In genomic region chr10:105368242-105368641, GRCm38 (mm10) we compare ENCODE assay signal across 27 mouse cellular contexts.
DNase-seq lines count a peak whose midpoint lies in the region; ATAC-seq lines count a peak whose summit lies in the region.
"Had no signal": no experiment of that assay in that cellular context is flagged by ENCODE, and none has a peak within 500 bp of the region (broad histone marks: within the 10 kb centered on the region; RNA-seq: fewer than 3 reads in every experiment).

No protein-coding gene starts in this region.

- H3K36me3 ChIP-seq in heart, embryonic 16.5 days (ENCODE audit: control insufficient read depth, insufficient read depth), result no peaks in the 10 kb centered on the region
- H3K36me3 ChIP-seq in liver, embryonic 13.5 days, result no peaks in the 10 kb centered on the region
- H3K36me3 ChIP-seq in intestine, embryonic 16.5 days (ENCODE audit: control insufficient read depth, insufficient read depth, low read length), result no peaks in the 10 kb centered on the region
- H3K36me3 ChIP-seq: forebrain, embryonic 15.5 days; hindbrain, embryonic 15.5 days; liver, embryonic 15.5 days; midbrain, embryonic 13.5 days had no signal

- DNase-seq in heart, adult 8-10 months (ENCODE audit: low spot score), result no peak
- DNase-seq in ovary, adult 18-20 months (ENCODE audit: low spot score), result peak; percentile 4
- DNase-seq in ovary, postnatal 10 days (ENCODE audit: low spot score), result no peak
- no peak for DNase-seq in liver, embryonic 13.5 days
- DNase-seq: adrenal gland, postnatal 25 days; cerebellum, adult 11-12 months; cerebellum, adult 9-11 months; embryo, embryonic 11 days; kidney, adult 18-20 months; lung, postnatal 4 days; thymus, postnatal 4 days had no signal

- peaks cover 6% of the 10 kb centered on the region; the same call in 1 of the 2 replicates for H3K4me1 ChIP-seq in heart, embryonic 16.5 days (ENCODE audit: control insufficient read depth, insufficient read depth, low read length)
- H3K4me1 ChIP-seq in liver, embryonic 13.5 days (replicated peaks), result peaks cover 5% of the 10 kb centered on the region; the same call in 1 of the 2 replicates
- H3K4me1 ChIP-seq in intestine, embryonic 16.5 days (ENCODE audit: control insufficient read depth, insufficient read depth, low read length), result no peaks in the 10 kb centered on the region
- H3K4me1 ChIP-seq: hindbrain, embryonic 10.5 days; limb, embryonic 12.5 days; liver, embryonic 15.5 days had no signal

- H3K4me2 ChIP-seq in heart, embryonic 16.5 days (ENCODE audit: low read depth, low read length), result no peak overlapping the region
- no peak overlapping the region for H3K4me2 ChIP-seq in liver, embryonic 13.5 days
- H3K4me2 ChIP-seq in intestine, embryonic 16.5 days (ENCODE audit: low read depth, low read length), result no peak overlapping the region
- H3K4me2 ChIP-seq: embryonic facial prominence, embryonic 12.5 days; forebrain, embryonic 15.5 days; hindbrain, embryonic 15.5 days; kidney, embryonic 15.5 days; limb, embryonic 12.5 days; liver, embryonic 15.5 days; midbrain, embryonic 13.5 days had no signal

- ATAC-seq in heart, embryonic 16.5 days (replicated peaks; ENCODE audit: extremely low read depth, insufficient read depth, low FRiP score), result peak; percentile 65
- peak; percentile 65; the same call in 1 of the 2 replicates for ATAC-seq in liver, embryonic 13.5 days (ENCODE audit: low read depth)
- no peak for ATAC-seq in frontal cortex, adult (ENCODE audit: low TSS enrichment)
- no peak for ATAC-seq in intestine, embryonic 16.5 days
- ATAC-seq: CD4-positive, CD25-positive, alpha-beta regulatory T cell, adult 4 months; forebrain, embryonic 15.5 days; inflammation-experienced regulatory T-cells, adult 6 months; midbrain, embryonic 13.5 days had no signal

- WGBS in heart, embryonic 16.5 days, result 64% methylated on average over 8 of the region's 8 CpGs
- WGBS in liver, embryonic 13.5 days (ENCODE audit: insufficient replicate concordance), result 64% methylated on average over 8 of the region's 8 CpGs
- 93% methylated on average over 8 of the region's 8 CpGs for WGBS in intestine, embryonic 16.5 days

- no peak overlapping the region for H3K9ac ChIP-seq in heart, embryonic 16.5 days (ENCODE audit: low read length)
- no peak overlapping the region for H3K9ac ChIP-seq in liver, embryonic 13.5 days
- H3K9ac ChIP-seq in intestine, embryonic 16.5 days (ENCODE audit: low read depth, low read length), result no peak overlapping the region
- H3K9ac ChIP-seq: embryonic facial prominence, embryonic 12.5 days; forebrain, embryonic 15.5 days; hindbrain, embryonic 15.5 days; kidney, embryonic 15.5 days; limb, embryonic 12.5 days; liver, embryonic 15.5 days; midbrain, embryonic 13.5 days had no signal

- H3K27ac ChIP-seq in heart, embryonic 16.5 days (ENCODE audit: low read length), result no peak overlapping the region
- no peak overlapping the region for H3K27ac ChIP-seq in liver, embryonic 13.5 days
- no peak overlapping the region for H3K27ac ChIP-seq in intestine, embryonic 16.5 days (ENCODE audit: low read length)
- H3K27ac ChIP-seq: embryonic facial prominence, embryonic 12.5 days; forebrain, embryonic 15.5 days; hindbrain, embryonic 10.5 days; hindbrain, embryonic 15.5 days; kidney, embryonic 15.5 days; layer of hippocampus, adult 2 months; left cerebral cortex, adult 2 months; limb, embryonic 12.5 days; liver, embryonic 15.5 days; midbrain, embryonic 13.5 days had no signal

- peaks cover 2% of the 10 kb centered on the region; the same call in 1 of the 2 replicates for H3K9me3 ChIP-seq in heart, embryonic 16.5 days (replicated peaks; ENCODE audit: control insufficient read depth, low read length)
- H3K9me3 ChIP-seq in liver, embryonic 13.5 days (replicated peaks), result no peaks in the 10 kb centered on the region
- no peaks in the 10 kb centered on the region for H3K9me3 ChIP-seq in intestine, embryonic 16.5 days (ENCODE audit: control insufficient read depth, low read length)
- H3K9me3 ChIP-seq: embryonic facial prominence, embryonic 12.5 days; forebrain, embryonic 15.5 days; hindbrain, embryonic 10.5 days; hindbrain, embryonic 15.5 days; liver, embryonic 15.5 days had no signal

- H3K27me3 ChIP-seq in heart, embryonic 16.5 days (ENCODE audit: control insufficient read depth, insufficient read depth, low read length), result no peaks in the 10 kb centered on the region
- no peaks in the 10 kb centered on the region for H3K27me3 ChIP-seq in liver, embryonic 13.5 days
- no peaks in the 10 kb centered on the region for H3K27me3 ChIP-seq in intestine, embryonic 16.5 days (replicated peaks; ENCODE audit: control insufficient read depth, insufficient read depth, low read length)
- H3K27me3 ChIP-seq: embryonic facial prominence, embryonic 12.5 days; forebrain, embryonic 15.5 days; hindbrain, embryonic 15.5 days; kidney, embryonic 15.5 days; limb, embryonic 12.5 days; liver, embryonic 15.5 days; megakaryocyte, embryonic 14.5 days; midbrain, embryonic 13.5 days had no signal

- H3K4me3 ChIP-seq in heart, embryonic 16.5 days (ENCODE audit: low read length), result no peak overlapping the region
- H3K4me3 ChIP-seq in liver, embryonic 13.5 days (replicated peaks), result no peak overlapping the region
- no peak overlapping the region for H3K4me3 ChIP-seq in intestine, embryonic 16.5 days (ENCODE audit: low read length)
- H3K4me3 ChIP-seq: embryonic facial prominence, embryonic 12.5 days; forebrain, embryonic 15.5 days; hindbrain, embryonic 10.5 days; hindbrain, embryonic 15.5 days; kidney, embryonic 15.5 days; layer of hippocampus, adult 2 months; left cerebral cortex, adult 2 months; limb, embryonic 12.5 days; liver, embryonic 15.5 days; megakaryocyte, embryonic 14.5 days; midbrain, embryonic 13.5 days had no signal

Comparison
In these comparisons a context has a peak if more than half of its experiments do, and no peak if none do; other contexts are left out.
1. ATAC-seq: peak in heart, embryonic 16.5 days (single experiment) and liver, embryonic 13.5 days (single experiment); none in frontal cortex, adult (single experiment) and intestine, embryonic 16.5 days (single experiment).